Mouse (Mus musculus) E14TG2a.4 (cell line): ENCODE measurements around the gene Tns4.

Source experiments
- CTCF ChIP-seq: conservative IDR thresholded peaks from 2 replicates; pipeline ENCODE4 v1.5.1; 2014; ENCODE audit warnings: low read length
- POU5F1 ChIP-seq: IDR thresholded peaks from 2 replicates; pipeline ENCODE4 v1.6.1; 2014; ENCODE audit warnings: low read length, borderline replicate concordance

DNA sequence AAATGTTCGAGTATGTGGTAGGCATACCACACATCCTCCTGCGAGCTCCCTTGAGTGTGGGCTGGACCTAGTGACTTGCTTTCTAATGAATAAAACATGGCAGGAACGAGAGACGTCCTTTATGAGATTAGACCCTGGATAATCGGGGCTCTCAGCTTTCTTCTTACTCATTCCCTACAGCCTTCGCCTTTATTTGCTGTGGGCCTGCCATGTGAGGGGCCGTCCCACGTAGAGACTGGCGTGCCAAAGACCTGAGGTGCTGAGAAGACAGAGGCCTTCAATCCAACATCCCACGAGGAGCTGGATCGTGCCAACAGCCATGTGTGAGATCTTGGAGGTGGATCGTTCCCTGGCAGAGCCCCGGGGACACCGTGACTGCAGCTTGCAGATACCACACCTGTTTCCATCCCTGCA lies 32.1 kb upstream of the Tns4 start:
- TF ChIP-seq CTCF: no peak
- no peak for TF ChIP-seq POU5F1
